Mouse (Mus musculus) CH12.LX (cell line): ENCODE data around the gene Mamdc4. TPM values are rescaled to one million over a fixed set of nuclear protein-coding genes. Genes with fewer than 3 reads are reported as not detected.

Experiments used
- DNase-seq: peaks from one replicate; pipeline ENCODE4 v3.0.0-alpha.2; 2013; ENCODE audit errors: extremely low read depth
- H3K27ac ChIP-seq: 2 replicates; pipeline ENCODE4 v1.5.1; 2012; ENCODE audit warnings: low read depth, mild to moderate bottlenecking, control low read depth, moderate library complexity; ENCODE audit not compliant: insufficient read depth
- H3K27me3 ChIP-seq: replicated peaks from 2 replicates; pipeline ENCODE3; 2012; ENCODE audit warnings: inconsistent platforms
- H3K36me3 ChIP-seq, 2 experiments: replicated peaks in 1 of 2; 2 replicates each; pipeline versions ENCODE3 to v1.6.1; 2012; ENCODE audit warnings: inconsistent platforms in 1 of 2, low read length in 1 of 2, mild to moderate bottlenecking in 1 of 2, mixed read lengths in 1 of 2, moderate library complexity in 1 of 2; ENCODE audit not compliant: control insufficient read depth in 1 of 2, insufficient read depth in 1 of 2
- H3K4me1 ChIP-seq, 2 experiments: 2 replicates each; pipeline ENCODE4 v1.6.1; 2012; ENCODE audit warnings: inconsistent platforms in 1 of 2, moderate library complexity in 1 of 2; ENCODE audit not compliant: insufficient read depth in 2 of 2, control insufficient read depth in 1 of 2
- H3K4me2 ChIP-seq: 2 replicates; pipeline ENCODE4 v1.6.1; 2012; ENCODE audit warnings: low read depth, mild to moderate bottlenecking, control low read depth; ENCODE audit not compliant: poor library complexity, insufficient read depth, severe bottlenecking
- H3K4me3 ChIP-seq, 3 experiments: fragments of 150-350 bp in 1 of 3; sonication (generic) in 1 of 3; replicated peaks in 1 of 3; 2 replicates each; pipeline versions ENCODE3 to v1.5.1; 2011 to 2012; ENCODE audit warnings: low read depth in 2 of 3, low read length in 2 of 3, mild to moderate bottlenecking in 2 of 3, moderate library complexity in 2 of 3, control low read depth in 1 of 3, improper control_type of control experiment in 1 of 3, inconsistent platforms in 1 of 3, mixed read lengths in 1 of 3; ENCODE audit not compliant: poor library complexity in 1 of 3
- H3K79me2 ChIP-seq: replicated peaks from 2 replicates; pipeline ENCODE4 v1.6.1; 2012; ENCODE audit warnings: mild to moderate bottlenecking, moderate library complexity; ENCODE audit not compliant: control insufficient read depth, poor library complexity, insufficient read depth, severe bottlenecking; ENCODE audit errors: extremely low read depth
- H3K9ac ChIP-seq: 2 replicates; pipeline ENCODE4 v1.6.1; 2012; ENCODE audit warnings: low read depth, mild to moderate bottlenecking, control low read depth, moderate library complexity; ENCODE audit not compliant: insufficient read depth
- H3K9me3 ChIP-seq: replicated peaks from 2 replicates; pipeline ENCODE3; 2012; ENCODE audit warnings: low read length, inconsistent platforms, mixed read lengths
- BHLHE40 ChIP-seq: IDR thresholded peaks from 2 replicates; pipeline ENCODE4 v1.6.1; 2011; ENCODE audit warnings: mild to moderate bottlenecking, low read depth, low read length, improper control_type of control experiment
- CHD1 ChIP-seq: IDR thresholded peaks from 2 replicates; pipeline ENCODE4 v1.6.1; 2012; ENCODE audit warnings: low read depth, low read length, improper control_type of control experiment, inconsistent platforms
- CHD2 ChIP-seq: IDR thresholded peaks from 2 replicates; pipeline ENCODE4 v1.6.1; 2011; ENCODE audit warnings: low read length, improper control_type of control experiment
- E2F4 ChIP-seq: IDR thresholded peaks from 2 replicates; pipeline ENCODE4 v1.6.1; 2011; ENCODE audit warnings: low read depth, low read length, improper control_type of control experiment; ENCODE audit not compliant: insufficient replicate concordance
- ELF1 ChIP-seq: IDR thresholded peaks from 2 replicates; pipeline ENCODE4 v1.6.1; 2014; ENCODE audit warnings: low read depth, mild to moderate bottlenecking, inconsistent platforms, low read length, improper control_type of control experiment
- EP300 ChIP-seq: IDR thresholded peaks from 2 replicates; pipeline ENCODE4 v1.6.1; 2011; ENCODE audit warnings: low read length, improper control_type of control experiment
- ETS1 ChIP-seq: conservative IDR thresholded peaks from 2 replicates; pipeline ENCODE4 v1.6.1; 2012; ENCODE audit warnings: low read depth, mild to moderate bottlenecking, inconsistent platforms, low read length, improper control_type of control experiment, moderate library complexity
- HCFC1 ChIP-seq: IDR thresholded peaks from 2 replicates; pipeline ENCODE4 v1.6.1; 2012; ENCODE audit warnings: low read depth, mild to moderate bottlenecking, inconsistent platforms, low read length, improper control_type of control experiment
- IRF4 ChIP-seq: IDR thresholded peaks from 2 replicates; pipeline ENCODE4 v1.6.1; 2014; ENCODE audit warnings: low read depth, mild to moderate bottlenecking, inconsistent platforms, low read length, improper control_type of control experiment
- JUN ChIP-seq: IDR thresholded peaks from 2 replicates; pipeline ENCODE4 v1.6.1; 2011; ENCODE audit warnings: low read depth, mild to moderate bottlenecking, low read length, improper control_type of control experiment, moderate library complexity; ENCODE audit not compliant: insufficient read depth
- JUND ChIP-seq: conservative IDR thresholded peaks from 2 replicates; pipeline ENCODE4 v1.6.1; 2011; ENCODE audit warnings: low read depth, low read length, improper control_type of control experiment
- KAT2A ChIP-seq: IDR thresholded peaks from 2 replicates; pipeline ENCODE4 v1.6.1; 2012; ENCODE audit warnings: low read length, improper control_type of control experiment, inconsistent platforms; ENCODE audit not compliant: insufficient replicate concordance
- MAFK ChIP-seq: IDR thresholded peaks from 2 replicates; pipeline ENCODE4 v1.6.1; 2011; ENCODE audit warnings: low read length, improper control_type of control experiment; ENCODE audit not compliant: insufficient replicate concordance
- MAX ChIP-seq: IDR thresholded peaks from 2 replicates; pipeline ENCODE4 v1.6.1; 2011; ENCODE audit warnings: low read length, improper control_type of control experiment
- MAZ ChIP-seq: IDR thresholded peaks from 2 replicates; pipeline ENCODE4 v1.6.1; 2012; ENCODE audit warnings: low read depth, mild to moderate bottlenecking, inconsistent platforms, low read length, improper control_type of control experiment, moderate library complexity
- MEF2A ChIP-seq: IDR thresholded peaks from 2 replicates; pipeline ENCODE4 v1.6.1; 2014; ENCODE audit warnings: low read depth, mild to moderate bottlenecking, inconsistent platforms, low read length, improper control_type of control experiment, borderline replicate concordance
- MXI1 ChIP-seq: IDR thresholded peaks from 2 replicates; pipeline ENCODE4 v1.6.1; 2011; ENCODE audit warnings: mild to moderate bottlenecking, low read depth, low read length, improper control_type of control experiment
- MYC ChIP-seq: IDR thresholded peaks from 2 replicates; pipeline ENCODE4 v1.6.1; 2011; ENCODE audit warnings: low read depth, mild to moderate bottlenecking, improper control_type of control experiment, low read length
- NELFE ChIP-seq: IDR thresholded peaks from 2 replicates; pipeline ENCODE4 v1.6.1; 2011; ENCODE audit warnings: low read depth, low read length, improper control_type of control experiment
- NRF1 ChIP-seq: IDR thresholded peaks from 2 replicates; pipeline ENCODE4 v1.6.1; 2014; ENCODE audit warnings: low read depth, mild to moderate bottlenecking, inconsistent platforms, low read length, improper control_type of control experiment, moderate library complexity
- POLR2A ChIP-seq: IDR thresholded peaks from 2 replicates; pipeline ENCODE4 v1.6.1; 2011; ENCODE audit warnings: low read depth, mild to moderate bottlenecking, improper control_type of control experiment, low read length
- POLR2AphosphoS2 ChIP-seq: IDR thresholded peaks from 2 replicates; pipeline ENCODE4 v1.6.1; 2011; ENCODE audit warnings: low read depth, low read length, improper control_type of control experiment
- RCOR1 ChIP-seq: conservative IDR thresholded peaks from 2 replicates; pipeline ENCODE4 v1.6.1; 2012; ENCODE audit warnings: low read depth, mild to moderate bottlenecking, inconsistent platforms, low read length, improper control_type of control experiment
- SIN3A ChIP-seq: IDR thresholded peaks from 2 replicates; pipeline ENCODE4 v1.6.1; 2012; ENCODE audit warnings: low read length, improper control_type of control experiment, inconsistent platforms
- SMC3 ChIP-seq: IDR thresholded peaks from 2 replicates; pipeline ENCODE4 v1.6.1; 2011; ENCODE audit warnings: low read depth, low read length, improper control_type of control experiment
- TBP ChIP-seq: conservative IDR thresholded peaks from 2 replicates; pipeline ENCODE4 v1.6.1; 2011; ENCODE audit warnings: low read depth, low read length, improper control_type of control experiment
- TCF12 ChIP-seq: IDR thresholded peaks from 2 replicates; pipeline ENCODE4 v1.6.1; 2014; ENCODE audit warnings: low read depth, mild to moderate bottlenecking, inconsistent platforms, low read length, improper control_type of control experiment
- UBTF ChIP-seq: IDR thresholded peaks from 2 replicates; pipeline ENCODE4 v1.6.1; 2012; ENCODE audit warnings: low read depth, mild to moderate bottlenecking, inconsistent platforms, low read length, improper control_type of control experiment, moderate library complexity
- USF1 ChIP-seq: IDR thresholded peaks from 2 replicates; pipeline ENCODE4 v1.6.1; 2014; ENCODE audit warnings: low read depth, mild to moderate bottlenecking, inconsistent platforms, low read length, improper control_type of control experiment
- USF2 ChIP-seq: conservative IDR thresholded peaks from 2 replicates; pipeline ENCODE4 v1.6.1; 2011; ENCODE audit warnings: low read depth, low read length, improper control_type of control experiment
- ZC3H11A ChIP-seq: IDR thresholded peaks from 2 replicates; pipeline ENCODE4 v1.6.1; 2012; ENCODE audit warnings: low read depth, mild to moderate bottlenecking, inconsistent platforms, low read length, improper control_type of control experiment
- ZKSCAN1 ChIP-seq: IDR thresholded peaks from 2 replicates; pipeline ENCODE4 v1.6.1; 2012; ENCODE audit warnings: low read depth, inconsistent platforms, low read length, improper control_type of control experiment, borderline replicate concordance
- ZMIZ1 ChIP-seq: IDR thresholded peaks from 2 replicates; pipeline ENCODE4 v1.6.1; 2012; ENCODE audit warnings: low read depth, mild to moderate bottlenecking, inconsistent platforms, low read length, improper control_type of control experiment
- dilution Hi-C: fragments of 300-500 bp; cut with MboI; formaldehyde crosslinking; loops from 2 replicates; pipeline ENCODE4 v1.14.3; 2020; ENCODE audit warnings: low sequenced_read_pairs; ENCODE audit not compliant: extremely low pct_unique_long_range_greater_than_20kb, extremely low pct_ligation_motif_present
- in situ Hi-C: fragments of 300-500 bp; cut with MboI; formaldehyde crosslinking; loops from 3 replicates; pipeline ENCODE4 v1.14.3; 2019; ENCODE audit warnings: low sequenced_read_pairs, low pct_ligation_motif_present, low pct_unique_long_range_greater_than_20kb, mixed read lengths
- polyA plus RNA-seq: library from polyadenylated mRNA; unstranded; fragments of >175 nt; gene quantifications from 2 replicates; pipeline ENCODE4 v1.2.1, GENCODE M21; 2012; ENCODE audit warnings: low read depth; ENCODE audit not compliant: insufficient read length
- total RNA-seq, 2 experiments: library from RNA; depleted of rRNA; stranded (reverse); fragments of 300-350 nt in 1 of 2; fragments of >200 nt in 1 of 2; gene quantifications; 2 replicates each; pipeline ENCODE4 v1.2.3; 2012 to 2014

Mamdc4 gene
- total and polyA plus RNA-seq, 3 experiments: 4.4 to 34.9 (median 11.5) TPM

DNA sequence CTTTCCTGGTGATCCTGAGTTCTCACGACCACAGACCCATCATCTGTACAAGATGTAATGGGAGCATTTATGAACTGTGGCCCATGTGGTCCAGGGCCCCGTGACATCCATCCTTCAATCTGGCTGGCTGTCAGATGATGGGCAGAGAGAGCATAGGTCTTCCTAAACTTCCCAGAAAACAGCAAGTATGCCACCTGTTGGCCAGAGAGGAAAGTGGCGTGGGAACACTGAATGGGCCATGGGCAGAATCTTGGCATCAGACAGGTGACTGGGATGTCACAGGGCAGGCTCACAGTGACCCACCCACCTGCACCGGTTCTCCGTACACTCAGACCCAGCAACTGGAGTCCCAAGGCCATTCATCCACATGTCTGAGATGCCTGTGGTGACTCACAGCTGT is 23.5 kb downstream of the Mamdc4 start (continued):
- TF ChIP-seq SMC3: peak; percentile 88
- peak; percentile 42 for TF ChIP-seq USF1
- TF ChIP-seq EP300: no peak
- no peak for TF ChIP-seq NRF1
- TF ChIP-seq IRF4: peak; percentile 31; the same call in 1 of the 2 replicates
- no peak for TF ChIP-seq POLR2AphosphoS2
- 0 out of 2 replicates have a peak, but pooled peaks have one; percentile 18 for TF ChIP-seq ELF1

DNA sequence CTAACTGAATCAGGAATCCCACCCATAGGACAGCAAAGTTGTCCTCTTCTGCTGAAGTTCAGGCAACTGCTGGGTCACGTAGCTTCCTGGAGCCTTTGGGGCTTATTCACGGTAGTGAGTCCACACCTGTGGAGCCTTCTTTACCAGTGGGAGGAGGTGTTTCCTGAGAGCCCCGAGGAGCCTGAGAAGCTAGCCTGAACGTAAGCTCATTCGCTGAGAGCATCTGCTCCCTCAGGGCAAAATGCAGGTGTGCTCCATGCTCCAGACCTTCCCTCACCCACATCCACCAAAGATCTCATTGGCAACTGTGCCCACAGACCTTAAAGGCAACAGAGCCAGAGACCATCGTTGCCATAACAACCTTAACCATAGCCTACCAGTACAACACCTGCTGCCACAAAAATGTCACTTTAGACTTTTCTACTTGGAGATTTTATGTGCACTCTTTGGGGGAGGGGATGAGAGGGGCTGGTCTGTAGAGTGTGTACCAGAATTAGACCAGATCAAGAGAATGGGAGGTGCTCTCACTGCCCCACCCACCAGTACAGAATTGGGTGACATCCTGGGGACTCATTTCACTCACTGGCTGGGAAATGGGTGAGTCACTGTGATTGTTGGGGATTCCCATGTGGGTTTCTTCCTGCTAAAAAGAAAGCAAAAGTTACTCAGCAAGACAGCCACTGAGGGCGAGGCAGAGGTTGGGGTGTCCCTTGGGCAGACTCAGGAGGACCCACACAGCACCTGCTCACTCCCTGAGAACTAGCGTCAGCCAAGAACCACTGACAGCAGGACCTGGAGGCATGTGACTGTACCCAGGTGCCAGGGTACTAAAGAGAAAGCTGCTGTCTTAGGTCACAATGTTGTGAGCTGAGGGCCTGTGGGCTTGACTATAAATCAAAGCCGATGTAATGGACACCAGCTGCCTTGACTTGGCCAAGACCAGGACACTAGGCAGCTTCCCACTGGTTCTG is 25.3 kb downstream of the Mamdc4 start:
- H3K4me1 ChIP-seq: peaks cover 38 to 67% of the 10 kb centered on the region in 2 experiments
- H3K27me3 ChIP-seq: no peaks in the 10 kb centered on the region
- peaks cover 8 to 11% of the 10 kb centered on the region in 2 experiments for H3K36me3 ChIP-seq
- no peak overlapping the region for H3K9ac ChIP-seq
- DNase-seq: peak; percentile 93
- TF ChIP-seq JUN (peak; percentile 68), NRF1 (peak; percentile 62), MEF2A (peak; percentile 89), CHD2 (peak; percentile 73), ETS1 (peak; percentile 99), HCFC1 (peak; percentile 47), TBP (0 out of 2 replicates have a peak, but pooled peaks have one; percentile 54), USF2 (no peak; the same call in 1 of the 2 replicates), MAFK (peak; percentile 62), BHLHE40 (peak; percentile 90), ZMIZ1 (no peak), EP300 (peak; percentile 81), POLR2AphosphoS2 (no peak), MYC (peak; percentile 36; the same call in 1 of the 2 replicates), CHD1 (no peak), MXI1 (peak; percentile 85), POLR2A (peak; percentile 41), MAX (peak; percentile 65), SIN3A (peak; percentile 92), TCF12 (peak; percentile 77), ELF1 (peak; percentile 63), USF1 (peak; percentile 42), SMC3 (peak; percentile 6; the same call in 1 of the 2 replicates), E2F4 (no peak), ZC3H11A (no peak), IRF4 (peak; percentile 92), MAZ (peak; percentile 82; the same call in 1 of the 2 replicates), JUND (peak; percentile 73), NELFE (peak; percentile 35; the same call in 1 of the 2 replicates), ZKSCAN1 (no peak), KAT2A (0 out of 2 replicates have a peak, but pooled peaks have one; percentile 52), UBTF (0 out of 2 replicates have a peak, but pooled peaks have one; percentile 63), RCOR1 (peak; percentile 62; the same call in 1 of the 2 replicates)
- peak overlapping the region; percentile 14 to 33 (median 24) for H3K4me3 ChIP-seq
- in situ Hi-C loops (no loop called here), dilution Hi-C loops (no loop called here)
- H3K79me2 ChIP-seq: peaks cover 21% of the 10 kb centered on the region
- peak overlapping the region; percentile 48 for H3K4me2 ChIP-seq
- H3K27ac ChIP-seq: peak overlapping the region; percentile 85
- H3K9me3 ChIP-seq: no peaks in the 10 kb centered on the region
